Mouse (Mus musculus) subcutaneous adipose tissue, adult 2 months (tissue): ENCODE data around the gene Rspo1. TPM values are rescaled to one million over a fixed set of nuclear protein-coding genes. Genes with fewer than 3 reads are reported as not detected.

ENCODE experiments used
- polyA plus RNA-seq: library from polyadenylated mRNA; depleted of rRNA; stranded (reverse); fragments of >200 nt; gene quantifications from 2 replicates; pipeline ENCODE4 v1.2.3, GENCODE M21; 2012; ENCODE audit warnings: low replicate concordance; rRNA removed

The Rspo1 gene
- 14.3 and 55.1 TPM in 2 replicates for polyA plus RNA-seq

DNA sequence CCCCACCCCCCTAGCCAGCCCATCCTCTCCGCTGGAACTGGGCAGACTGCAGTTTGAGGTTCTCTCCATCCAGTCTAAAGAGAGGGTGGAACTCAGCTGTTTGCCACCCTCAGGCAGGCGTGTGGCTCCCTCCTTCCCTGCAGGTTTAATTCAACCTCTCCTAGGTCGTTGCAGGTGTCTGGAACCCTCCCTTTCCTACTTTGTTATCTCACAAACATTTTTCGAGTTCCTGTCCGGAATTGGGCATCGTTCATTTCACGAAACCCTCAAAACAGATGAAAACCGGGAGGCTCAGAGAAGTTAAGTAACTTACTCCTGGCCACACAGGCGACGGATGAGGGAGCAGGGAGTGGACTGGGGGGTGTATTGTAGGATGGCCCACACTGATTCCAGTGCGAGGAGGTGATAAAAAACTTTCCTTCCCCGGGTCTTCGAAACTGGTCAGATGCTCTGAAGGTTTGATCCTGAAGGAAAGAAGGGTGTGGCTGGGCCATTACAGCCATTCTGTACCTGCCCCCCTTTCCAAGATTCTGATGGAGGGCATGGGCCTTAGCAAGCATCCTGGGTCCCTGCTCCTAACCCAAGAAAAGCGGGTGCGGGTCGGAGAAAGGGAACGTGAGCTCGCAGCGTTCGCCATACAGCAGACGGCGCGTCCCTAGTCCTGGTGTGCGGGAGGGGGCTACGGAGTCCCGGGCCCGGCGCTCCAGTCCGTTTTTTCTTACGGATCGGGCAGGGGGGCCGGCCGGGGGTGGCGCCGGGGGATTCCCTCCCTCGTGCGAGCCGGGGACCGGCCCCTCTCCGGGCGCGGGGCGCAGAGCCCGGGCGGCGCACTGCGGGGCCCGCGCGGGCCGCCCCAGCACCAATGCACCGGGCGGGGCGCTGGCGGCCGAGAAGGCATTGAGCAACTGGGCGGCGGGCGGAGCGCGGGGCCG, at the start of gene Rspo1:
Gene Rspo1 (plus strand): TSS at position 760 of the 932 bp plus-strand sequence.

GRCm38 (mm10) chr4:124936613-124937471, 49.4 kb upstream of the Rspo1 start, which contains the start of gene 9930104L06Rik:
TSS of gene 9930104L06Rik (plus strand) at chr4:124937048.

GRCm38 (mm10) chr4:124939211-124939610, 47.0 kb upstream of the Rspo1 start, which contains the start of gene Cdca8:
TSS of gene Cdca8 (minus strand) at chr4:124939311.

GRCm38 (mm10) chr4:125015806-125016635, 29.8 kb downstream of the Rspo1 start, which contains the start of gene Gnl2:
TSS of gene Gnl2 (plus strand) at chr4:125016585.

Other genes with a start within 250 kb of the Rspo1 start
- gene Inpp5b, start 244.6 kb upstream of the Rspo1 start, polyA plus RNA-seq: 34.5 and 37.7 TPM in 2 replicates
- gene Mtf1, start 184.3 kb upstream of the Rspo1 start, polyA plus RNA-seq: 5.5 and 7.6 TPM in 2 replicates
- gene Yrdc, start 135.8 kb upstream of the Rspo1 start, polyA plus RNA-seq: 29.5 and 40.0 TPM in 2 replicates
- 43.1 and 59.2 TPM in 2 replicates for gene 1110065P20Rik, start 135.2 kb upstream of the Rspo1 start, polyA plus RNA-seq
- gene Maneal, start 124.3 kb upstream of the Rspo1 start, polyA plus RNA-seq: 0.42 and 0.64 TPM in 2 replicates
- not detected in 2 replicates for gene Epha10, start 105.5 kb upstream of the Rspo1 start, polyA plus RNA-seq
- 12.8 and 22.6 TPM in 2 replicates for gene 9930104L06Rik, start 49.4 kb upstream of the Rspo1 start, polyA plus RNA-seq
- 2.0 and 11.9 TPM in 2 replicates for gene Cdca8, start 47.1 kb upstream of the Rspo1 start, polyA plus RNA-seq
- gene Gnl2, start 30.2 kb downstream of the Rspo1 start, polyA plus RNA-seq: 22.1 and 37.0 TPM in 2 replicates
- 0.09 TPM in 1 of 2 replicates, not detected in the other for gene Dnali1, start 79.3 kb downstream of the Rspo1 start, polyA plus RNA-seq
- gene Snip1, start 80.2 kb downstream of the Rspo1 start, polyA plus RNA-seq: 6.0 and 12.0 TPM in 2 replicates
- gene Meaf6, start 98.7 kb downstream of the Rspo1 start, polyA plus RNA-seq: 13.1 and 18.7 TPM in 2 replicates
- 8.9 and 14.0 TPM in 2 replicates for gene Zc3h12a, start 141.4 kb downstream of the Rspo1 start, polyA plus RNA-seq